7 mouse cellular contexts compared by ENCODE assay signal in the genomic region with DNA sequence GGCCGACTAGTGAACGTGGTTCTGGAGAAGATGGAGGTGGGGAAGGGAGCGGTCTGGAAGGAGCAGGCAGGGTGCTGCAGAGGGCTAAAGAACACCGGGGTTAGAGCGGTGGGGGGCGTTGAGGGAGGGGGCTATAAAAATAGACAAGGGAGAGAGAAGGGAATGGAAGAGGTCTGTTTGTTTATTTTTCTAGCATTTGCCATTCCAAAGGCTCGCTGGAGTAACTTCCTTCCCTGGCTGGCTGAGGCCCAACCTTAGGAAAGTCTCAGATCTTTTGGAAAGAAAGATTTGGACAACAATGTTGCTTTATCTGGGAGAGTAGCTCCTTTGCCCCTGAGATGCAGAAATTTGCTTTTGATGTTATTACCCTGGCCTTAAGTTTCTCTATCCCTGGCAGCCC. TPM values are rescaled to one million over a fixed set of nuclear protein-coding genes. Genes with fewer than 3 reads are reported as not detected.
DNase-seq lines count a peak whose midpoint lies in the region; ATAC-seq lines count a peak whose summit lies in the region.

No protein-coding gene starts in this region.

- H3K27me3 ChIP-seq in embryonic facial prominence, embryonic 15.5 days, result no peaks in the 10 kb centered on the region
- H3K27me3 ChIP-seq in intestine, embryonic 15.5 days (replicated peaks), result no peaks in the 10 kb centered on the region

- 25% methylated on average over 7 of the region's 7 CpGs for WGBS in embryonic facial prominence, embryonic 15.5 days
- WGBS in intestine, embryonic 15.5 days, result 30% methylated on average over 7 of the region's 7 CpGs

- no peak overlapping the region for H3K9ac ChIP-seq in embryonic facial prominence, embryonic 15.5 days
- no peak overlapping the region for H3K9ac ChIP-seq in intestine, embryonic 15.5 days

- peak overlapping the region; percentile 1; the same call in 1 of the 2 replicates for H3K4me3 ChIP-seq in brown adipose tissue, adult 24 weeks (ENCODE audit: insufficient read depth, low read depth, low read length)
- no peak overlapping the region for H3K4me3 ChIP-seq in embryonic facial prominence, embryonic 15.5 days (replicated peaks)
- H3K4me3 ChIP-seq in intestine, embryonic 15.5 days (replicated peaks), result no peak overlapping the region

- no peaks in the 10 kb centered on the region; the same call in 1 of the 2 replicates for H3K36me3 ChIP-seq in embryonic facial prominence, embryonic 15.5 days
- no peaks in the 10 kb centered on the region for H3K36me3 ChIP-seq in intestine, embryonic 15.5 days

- ATAC-seq in embryonic facial prominence, embryonic 15.5 days (ENCODE audit: insufficient number of reproducible peaks, low FRiP score, low TSS enrichment, low read depth), result no peak
- ATAC-seq in intestine, embryonic 15.5 days, result peak; percentile 4; the same call in 1 of the 2 replicates

- DNase-seq in lung, postnatal 36 days, result peak; percentile 58
- DNase-seq in cerebellum, postnatal 25 days, result no peak
- no peak for DNase-seq in left cerebral cortex, adult 18-20 months (ENCODE audit: low spot score in 2 of 2)
- no peak for DNase-seq in left cerebral cortex, adult 11 months (ENCODE audit: low spot score)

- H3K9me3 ChIP-seq in embryonic facial prominence, embryonic 15.5 days (replicated peaks), result no peaks in the 10 kb centered on the region
- no peaks in the 10 kb centered on the region for H3K9me3 ChIP-seq in intestine, embryonic 15.5 days

- H3K27ac ChIP-seq in brown adipose tissue, adult 24 weeks (replicated peaks; ENCODE audit: low read depth, low read length), result peak overlapping the region; percentile 74
- peak overlapping the region; percentile 91 for H3K27ac ChIP-seq in embryonic facial prominence, embryonic 15.5 days (replicated peaks)
- peak overlapping the region; percentile 94 for H3K27ac ChIP-seq in intestine, embryonic 15.5 days

- peak overlapping the region; percentile 35 for H3K4me2 ChIP-seq in embryonic facial prominence, embryonic 15.5 days (replicated peaks)
- peak overlapping the region; percentile 37 for H3K4me2 ChIP-seq in intestine, embryonic 15.5 days (replicated peaks)

- peaks cover 47% of the 10 kb centered on the region for H3K4me1 ChIP-seq in brown adipose tissue, adult 24 weeks (ENCODE audit: control insufficient read depth, insufficient read depth, insufficient read length, low read length)
- H3K4me1 ChIP-seq in embryonic facial prominence, embryonic 15.5 days, result peaks cover 61% of the 10 kb centered on the region
- H3K4me1 ChIP-seq in intestine, embryonic 15.5 days (replicated peaks), result peaks cover 30% of the 10 kb centered on the region

RNA-seq across cellular contexts. Expression of a gene that starts 21.6 kb away (rescaled TPM):
- polyA plus RNA-seq in brown adipose tissue, adult 24 weeks (2012; ENCODE audit: insufficient read depth, insufficient read length, missing spikeins), result 12.9 and 32.9 TPM in 2 replicates
- polyA plus RNA-seq in embryonic facial prominence, embryonic 15.5 days (2015; fragmentation: Nextera tagmentation; extraction: Ambion mirVana), result 10.0 and 10.4 TPM in 2 replicates
- 1.3 and 1.6 TPM in 2 replicates for polyA plus RNA-seq in intestine, embryonic 15.5 days (2015; fragmentation: Nextera tagmentation; extraction: Ambion mirVana)
- 100 to 1,000 TPM; 124 to 142 TPM for total RNA-seq in left cerebral cortex, adult 18-20 months (2021)
